Mouse (Mus musculus) embryonic stem cell, embryonic (primary cell): ENCODE measurements around the gene Acsf3.

Source experiments
- CTCF ChIA-PET, 4 experiments: fragments of 300-600 bp in 2 of 4; fragments of 350-600 bp in 2 of 4; sonication (Branson Sonifier 250); formaldehyde crosslinking; loops; one replicate each; lab custom pipeline; 2022; ENCODE audit warnings: inconsistent platforms in 2 of 4; lab: Charles Lee
- POLR2A ChIA-PET, 4 experiments: fragments of 300-600 bp in 2 of 4; fragments of 350-600 bp in 2 of 4; sonication (Branson Sonifier 250); formaldehyde crosslinking; loops; one replicate each; lab custom pipeline; 2022; ENCODE audit warnings: antibody characterized with exemption in 4 of 4, inconsistent platforms in 1 of 4; lab: Charles Lee

Acsf3 gene

GRCm38 (mm10) chr8:122775285-122776155 lies at the start of gene Acsf3:
Gene Acsf3, plus strand, starts transcription at chr8:122775486.
- ChIA-PET CTCF (interaction anchor here in 1 of 4 experiments (0.6 kb wide), 1 partner anchor 80 kb away, joined by 15 read pairs; no protein-coding TSS in a partner anchor), POLR2A (interaction anchor here in 3 of 4 experiments (0.6 to 1.7 kb wide), 10 partner anchors 8 to 633 kb away, joined by 3 to 9 read pairs (median 4); no protein-coding TSS in a partner anchor)

DNA sequence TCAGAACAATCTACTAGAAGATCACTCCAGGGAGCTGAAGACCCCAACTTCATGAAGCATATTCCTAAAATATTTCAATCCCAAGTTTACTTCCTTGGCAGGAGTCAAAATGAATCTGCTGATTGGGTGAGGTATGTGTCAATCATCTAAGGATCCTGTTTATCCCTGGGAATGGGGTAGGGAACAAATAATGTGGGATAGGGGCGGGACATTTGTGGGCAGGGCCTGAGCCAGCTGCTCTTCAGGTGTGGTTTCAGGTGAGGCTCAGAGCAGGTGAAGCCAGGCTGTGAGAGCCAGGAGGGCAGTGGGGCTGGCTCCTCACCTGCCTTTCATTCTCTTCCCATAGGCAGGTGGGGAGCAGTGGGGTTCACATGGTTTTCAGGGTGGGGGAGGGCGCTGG lies 48.5 kb upstream of the Acsf3 start:
- ChIA-PET POLR2A (no interaction called here), CTCF (interaction anchor here in 1 of 4 experiments (1.0 kb wide), 1 partner anchor 9 kb away, joined by 3 read pairs; no protein-coding TSS in a partner anchor)

DNA sequence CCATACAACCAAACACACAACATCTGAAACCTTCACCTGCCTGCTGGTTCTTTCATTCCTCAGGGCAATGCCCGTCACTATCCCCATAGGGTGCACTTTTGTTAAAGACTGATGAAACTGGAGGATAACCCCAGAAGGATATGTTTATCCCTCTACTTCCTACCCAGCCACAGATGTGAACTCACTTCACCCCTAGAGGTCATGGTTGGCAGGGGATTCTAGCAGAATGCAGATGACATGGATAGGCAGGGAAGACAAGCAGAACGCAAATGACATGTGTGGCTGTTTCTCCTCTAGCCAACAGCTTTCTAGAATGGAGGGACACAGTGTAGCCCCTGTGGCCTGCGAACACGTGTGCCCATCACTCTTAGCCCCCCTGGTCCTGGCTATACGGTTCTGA lies 47.9 kb upstream of the Acsf3 start:
- ChIA-PET POLR2A (interaction anchor here in 1 of 4 experiments (0.7 kb wide), 1 partner anchor 976 kb away, joined by 3 read pairs; no protein-coding TSS in a partner anchor), CTCF (no interaction called here)

DNA sequence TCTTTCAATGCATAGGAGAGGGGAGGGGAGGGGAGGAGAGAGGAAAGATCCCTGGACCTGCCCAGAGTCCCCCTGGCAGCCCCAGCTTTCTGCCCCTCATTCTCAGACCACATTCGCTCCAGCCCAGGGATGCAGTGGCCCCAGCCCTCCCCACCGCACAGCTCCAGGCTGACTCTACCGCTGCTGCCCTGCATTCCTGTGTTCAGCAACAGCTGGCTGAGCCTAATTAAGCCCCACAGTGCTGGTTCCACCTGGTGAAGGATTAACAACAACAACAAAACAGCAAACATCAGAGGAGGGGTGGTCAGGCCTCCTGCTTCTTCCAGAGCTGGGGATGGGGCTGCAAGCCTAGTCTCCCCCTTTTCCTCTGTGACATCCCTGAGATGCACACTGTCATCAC lies 46.7 kb upstream of the Acsf3 start:
- ChIA-PET POLR2A (interaction anchor here in 1 of 4 experiments (0.7 kb wide), 1 partner anchor 159 kb away, joined by 3 read pairs; no protein-coding TSS in a partner anchor), CTCF (interaction anchor here in 1 of 4 experiments (1.1 kb wide), 1 partner anchor 19 kb away, joined by 4 read pairs; no protein-coding TSS in a partner anchor)

DNA sequence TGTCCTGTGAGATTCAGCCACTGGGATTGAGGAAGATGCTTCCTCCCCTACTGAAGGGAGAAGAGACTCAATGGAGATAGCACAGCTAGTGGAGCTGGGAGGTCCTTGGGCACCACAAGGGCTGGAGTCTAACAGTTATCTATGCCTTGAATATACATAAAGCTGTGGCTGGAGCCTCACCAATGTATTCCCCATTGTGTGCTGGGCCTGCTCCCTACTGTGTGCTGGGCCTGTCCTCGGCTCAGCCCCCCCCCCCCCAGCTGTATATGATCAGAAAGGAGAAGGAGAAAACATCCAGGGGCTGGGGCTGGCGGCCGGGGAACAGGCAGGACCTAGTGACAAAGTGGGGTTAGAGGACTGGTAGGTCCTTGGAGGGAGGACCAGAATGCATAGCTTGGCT lies 40.2 kb upstream of the Acsf3 start:
- ChIA-PET CTCF (interaction anchor here in 1 of 4 experiments (0.5 kb wide), 1 partner anchor 1343 kb away, joined by 3 read pairs; no protein-coding TSS in a partner anchor), POLR2A (interaction anchor here in 1 of 4 experiments (1.5 kb wide), 1 partner anchor 13 kb away, joined by 3 read pairs; no protein-coding TSS in a partner anchor)

- ChIA-PET CTCF (interaction anchor here in 1 of 4 experiments (0.5 kb wide), 1 partner anchor 1344 kb away, joined by 3 read pairs; no protein-coding TSS in a partner anchor), POLR2A (interaction anchor here in 1 of 4 experiments (1.5 kb wide), 1 partner anchor 12 kb away, joined by 3 read pairs; no protein-coding TSS in a partner anchor)
Measured at GRCm38 (mm10) chr8:122735542-122736473, 39.5 kb upstream of the Acsf3 start.

- CTCF ChIA-PET = interaction anchor here in 1 of 4 experiments (0.9 kb wide), 1 partner anchor 77 kb away, joined by 3 read pairs; no protein-coding TSS in a partner anchor
- POLR2A ChIA-PET = interaction anchor here in 2 of 4 experiments (1.0 to 1.5 kb wide), 2 partner anchors 11 to 126 kb away, joined by 3 read pairs; partner anchors contain the start of gene Galns (in 1 of the 2)
Measured at GRCm38 (mm10) chr8:122736623-122737022, 38.7 kb upstream of the Acsf3 start.

DNA sequence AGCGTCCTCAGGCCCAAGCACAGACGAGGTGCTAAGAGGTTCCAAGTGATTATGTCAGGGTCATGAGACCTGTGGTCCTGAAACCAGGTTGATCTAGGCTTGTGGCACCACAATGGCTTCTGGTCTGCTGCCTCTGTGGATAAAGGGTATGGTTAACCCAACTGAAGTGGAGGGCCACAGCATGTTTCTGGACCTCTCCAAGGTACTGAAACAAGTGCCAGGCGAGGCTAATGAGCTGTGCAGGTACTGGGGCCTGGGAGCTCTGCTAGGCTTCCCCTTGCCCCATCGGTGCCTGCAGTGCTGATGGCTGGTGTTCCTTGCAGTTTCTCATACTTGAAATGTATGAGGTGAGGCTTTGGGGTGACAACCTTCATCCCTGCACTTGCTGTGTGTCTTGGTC lies 38.2 kb upstream of the Acsf3 start:
- CTCF ChIA-PET = interaction anchor here in 1 of 4 experiments (0.9 kb wide), 1 partner anchor 77 kb away, joined by 3 read pairs; no protein-coding TSS in a partner anchor
- POLR2A ChIA-PET = interaction anchor here in 2 of 4 experiments (1.0 to 1.6 kb wide), 2 partner anchors 12 to 126 kb away, joined by 3 read pairs; partner anchors contain the start of gene Galns (in 1 of the 2)

DNA sequence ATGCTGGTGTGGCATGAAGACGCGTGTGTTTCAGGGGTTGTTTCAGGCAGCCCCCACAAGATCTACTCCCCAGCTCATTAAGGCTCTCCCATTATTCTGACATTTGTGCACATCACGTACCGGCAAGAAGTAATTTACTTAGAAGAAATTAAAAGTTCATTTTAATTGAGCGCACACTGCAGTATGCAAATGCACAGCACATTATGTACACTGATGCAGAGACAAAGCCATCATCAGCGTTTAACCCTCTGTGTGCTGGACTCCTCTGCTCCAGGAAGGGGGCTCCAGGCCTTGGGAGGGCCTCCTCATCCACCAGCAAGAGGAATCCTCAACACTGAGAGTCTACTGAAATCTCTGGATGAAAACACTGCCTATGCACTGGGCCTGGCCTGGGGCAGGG lies 37.4 kb upstream of the Acsf3 start:
- ChIA-PET CTCF (no interaction called here), POLR2A (interaction anchor here in 1 of 4 experiments (1.6 kb wide), 1 partner anchor 11 kb away, joined by 3 read pairs; no protein-coding TSS in a partner anchor)

DNA sequence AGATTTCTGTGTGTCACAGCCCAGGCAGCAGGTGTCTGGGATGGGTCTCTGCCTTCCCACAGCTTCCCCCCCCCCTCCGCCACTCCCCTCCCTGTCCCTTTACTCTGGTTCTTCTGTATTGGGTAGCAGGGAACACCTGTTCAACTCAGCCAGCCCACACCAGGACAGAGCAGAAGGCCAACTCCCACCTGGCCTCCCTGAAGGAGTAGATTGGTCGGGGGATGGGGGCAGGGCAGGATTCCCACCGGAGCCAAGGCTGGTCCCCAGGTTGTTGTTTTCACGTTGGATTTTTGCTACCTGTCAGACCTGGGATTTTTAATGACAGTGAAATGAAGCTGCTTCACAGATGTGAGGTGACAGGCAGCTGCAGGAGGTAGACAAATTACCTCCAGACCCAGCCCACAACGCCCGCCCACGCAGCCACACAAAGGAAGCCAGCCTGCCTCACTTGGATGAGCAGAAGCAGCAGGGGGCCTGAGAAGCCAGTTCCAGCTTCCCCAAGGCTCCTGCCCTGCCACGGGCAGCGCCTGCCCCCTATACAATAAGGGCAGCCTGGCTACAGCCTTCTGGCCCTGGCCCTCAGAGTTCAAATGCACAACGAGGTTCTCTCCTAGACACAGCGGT lies 36.1 kb upstream of the Acsf3 start:
- POLR2A ChIA-PET = interaction anchor here in 2 of 4 experiments (0.6 to 1.3 kb wide), 3 partner anchors 10 to 194 kb away, joined by 3 to 4 read pairs (median 3); no protein-coding TSS in a partner anchor
- CTCF ChIA-PET = interaction anchor here in 1 of 4 experiments (0.6 kb wide), 1 partner anchor 42 kb away, joined by 3 read pairs; no protein-coding TSS in a partner anchor

- ChIA-PET CTCF (interaction anchor here in 1 of 4 experiments (0.6 kb wide), 1 partner anchor 1443 kb away, joined by 3 read pairs; no protein-coding TSS in a partner anchor), POLR2A (no interaction called here)
Measured at GRCm38 (mm10) chr8:122742471-122742870, 32.8 kb upstream of the Acsf3 start.

DNA sequence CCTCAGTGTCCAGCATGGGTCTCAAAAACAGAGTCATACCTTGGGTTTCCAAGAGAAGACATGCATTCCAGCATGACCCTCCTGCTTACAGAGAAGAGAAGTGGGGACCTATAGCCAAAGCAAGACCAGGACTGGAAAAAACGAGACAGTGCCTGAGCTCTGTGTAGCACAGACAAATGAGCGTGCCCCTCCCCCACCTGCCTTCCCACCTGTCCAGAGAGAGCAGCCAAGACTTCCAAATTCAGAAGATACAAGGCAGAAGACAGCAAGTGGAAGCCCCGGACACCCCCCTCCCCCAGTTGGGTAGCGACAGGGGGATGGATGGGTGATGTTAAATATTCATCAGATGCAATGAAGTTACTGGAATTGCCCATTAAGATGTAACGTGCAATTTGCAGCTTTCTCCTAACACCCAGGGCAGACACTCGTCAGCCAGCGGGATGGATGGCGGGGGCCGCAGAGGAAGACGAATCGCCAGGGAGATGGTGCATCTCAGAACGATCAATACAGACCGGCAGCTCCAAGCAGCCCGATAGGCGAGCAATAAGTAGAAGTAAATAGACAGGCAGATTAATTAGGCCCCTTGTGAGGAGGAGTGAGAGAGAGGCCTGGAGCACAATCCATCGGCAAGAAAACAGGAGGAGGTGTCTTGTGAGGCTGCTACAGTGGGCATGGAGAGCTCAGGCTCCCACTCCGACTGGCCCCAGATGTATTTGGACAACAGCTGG lies 30.1 kb upstream of the Acsf3 start:
- ChIA-PET CTCF (interaction anchor here in 3 of 4 experiments (0.5 to 0.9 kb wide), 3 partner anchors 40 to 186 kb away, joined by 3 to 6 read pairs (median 4); no protein-coding TSS in a partner anchor), POLR2A (no interaction called here)

DNA sequence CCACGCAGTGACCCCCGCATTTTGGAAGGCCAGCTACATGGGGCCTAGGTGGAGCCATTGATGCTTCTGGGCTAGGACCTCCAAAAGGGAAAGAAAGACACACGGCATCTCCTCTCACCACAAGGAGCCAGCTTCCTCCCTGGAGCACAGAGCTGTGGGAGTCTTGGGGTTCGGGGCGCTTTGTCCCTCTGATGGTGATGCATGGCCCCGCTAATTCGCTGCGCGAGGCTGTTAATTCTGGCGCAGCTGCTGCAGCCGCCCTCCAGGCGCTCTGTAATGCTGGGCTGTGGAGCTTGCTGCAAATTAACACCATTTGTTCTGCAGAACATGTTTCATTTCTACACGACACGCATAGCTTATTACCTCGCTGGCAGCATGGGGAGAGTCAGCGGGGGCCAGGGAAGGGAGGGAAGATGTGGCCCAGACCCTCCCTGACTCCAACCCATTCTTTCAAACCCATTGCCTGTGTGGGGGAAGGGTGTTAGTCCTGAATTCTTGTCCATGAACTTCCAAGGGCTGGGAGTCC lies 29.5 kb upstream of the Acsf3 start:
- ChIA-PET POLR2A (no interaction called here), CTCF (interaction anchor here in 3 of 4 experiments (0.5 to 0.9 kb wide), 3 partner anchors 89 to 220 kb away, joined by 3 to 6 read pairs (median 4); no protein-coding TSS in a partner anchor)

DNA sequence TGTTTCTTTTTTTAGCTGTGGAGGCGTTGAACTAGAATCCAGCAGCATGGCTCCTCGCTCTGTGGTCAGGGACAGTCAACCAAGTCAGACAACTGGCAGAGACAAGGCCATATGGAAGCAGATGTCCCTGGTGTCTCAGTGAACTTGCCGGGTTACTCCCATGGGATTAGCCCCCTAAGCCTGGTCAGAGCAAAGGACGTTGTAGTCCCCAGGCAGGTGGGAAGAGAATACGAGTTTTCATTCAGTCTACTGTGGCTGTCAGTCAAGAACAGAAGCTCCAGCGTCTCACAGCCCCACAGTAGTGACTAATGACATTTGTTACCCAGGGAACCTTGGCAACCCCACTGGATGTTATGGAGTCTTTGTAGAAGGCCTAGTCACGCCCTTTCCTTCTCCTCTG lies 28.8 kb upstream of the Acsf3 start:
- POLR2A ChIA-PET = no interaction called here
- CTCF ChIA-PET = interaction anchor here in 1 of 4 experiments (0.9 kb wide), 1 partner anchor 188 kb away, joined by 4 read pairs; no protein-coding TSS in a partner anchor

- ChIA-PET CTCF (interaction anchor here in 1 of 4 experiments (0.5 kb wide), 1 partner anchor 592 kb away, joined by 3 read pairs; no protein-coding TSS in a partner anchor), POLR2A (interaction anchor here in 1 of 4 experiments (1.3 kb wide), 1 partner anchor 12 kb away, joined by 3 read pairs; no protein-coding TSS in a partner anchor)
Measured at GRCm38 (mm10) chr8:122747825-122748224, 27.5 kb upstream of the Acsf3 start.
